Mouse (Mus musculus) spleen, postnatal 14 days (tissue): Measurements from ENCODE around the gene Pald1.

Experiments used
- DNase-seq, 2 experiments: peaks; one replicate each; pipeline ENCODE4 v3.0.0; 2021 to 2022; ENCODE audit warnings: low spot score in 2 of 2

Gene Pald1

GRCm38 (mm10) chr10:61284309-61284708 lies 99.0 kb downstream of the Pald1 start:
- no peak for DNase-seq

GRCm38 (mm10) chr10:61281115-61281514 lies 102.2 kb downstream of the Pald1 start:
- DNase-seq, result no peak

GRCm38 (mm10) chr10:61277918-61278674 lies 105.2 kb downstream of the Pald1 start:
- no peak for DNase-seq

- no peak for DNase-seq
Measured at GRCm38 (mm10) chr10:61277051-61277450, 106.3 kb downstream of the Pald1 start.

- DNase-seq, result no peak
Measured at GRCm38 (mm10) chr10:61275669-61276110, 107.6 kb downstream of the Pald1 start.

- DNase-seq, result no peak
Measured at GRCm38 (mm10) chr10:61274532-61274931, 108.8 kb downstream of the Pald1 start.

GRCm38 (mm10) chr10:61273844-61274215 lies 109.5 kb downstream of the Pald1 start:
- DNase-seq, result no peak

- DNase-seq, result no peak
Measured at GRCm38 (mm10) chr10:61273081-61273843, 110.1 kb downstream of the Pald1 start, which contains the start of gene Adamts14. Gene Adamts14 (minus strand): TSS chr10:61273438.

GRCm38 (mm10) chr10:61272631-61273030 lies 110.7 kb downstream of the Pald1 start:
- no peak for DNase-seq

GRCm38 (mm10) chr10:61272089-61272626 lies 111.2 kb downstream of the Pald1 start:
- DNase-seq, result no peak
